Mouse (Mus musculus): Measurements from ENCODE around the gene Ccndbp1. TPM values are rescaled to one million over a fixed set of nuclear protein-coding genes. Genes with fewer than 3 reads are reported as not detected.
"Not testable (repeated sequence)": the region's sequence is repeated elsewhere in the genome, so short reads cannot be mapped to it uniquely, and the experiment has no call there.

Ccndbp1 gene
- total RNA-seq (2021), result 10 to 100 TPM; 45.5 to 46.0 TPM
- long read RNA-seq, experiment 1, transcript Ccndbp1-201 (11 exons, 1,569 nt), result major isoform, 21 of 21 reads
- long read RNA-seq, experiment 1, partial matches to known transcripts, result 0 of 21 reads
- long read RNA-seq, experiment 1, other reads (novel, unspliced or antisense), result 0 of 21 reads
- long read RNA-seq, experiment 2, transcript Ccndbp1-201 (11 exons, 1,569 nt), result major isoform, 53 of 59 reads
- long read RNA-seq, experiment 2, partial matches to known transcripts, result 2 of 59 reads
- long read RNA-seq, experiment 2, other reads (novel, unspliced or antisense), result 4 of 59 reads

- DNase-seq (ENCODE audit: low spot score in 2 of 2), result peak; percentile 87 to 91
Measured at GRCm38 (mm10) chr2:121007925-121008663, at the start of gene Ccndbp1. Ccndbp1 (plus strand) TSS chr2:121008403.

- DNase-seq (ENCODE audit: low spot score in 2 of 2), result no peak
Measured at GRCm38 (mm10) chr2:120959363-120959762, 48.8 kb upstream of the Ccndbp1 start.

DNA sequence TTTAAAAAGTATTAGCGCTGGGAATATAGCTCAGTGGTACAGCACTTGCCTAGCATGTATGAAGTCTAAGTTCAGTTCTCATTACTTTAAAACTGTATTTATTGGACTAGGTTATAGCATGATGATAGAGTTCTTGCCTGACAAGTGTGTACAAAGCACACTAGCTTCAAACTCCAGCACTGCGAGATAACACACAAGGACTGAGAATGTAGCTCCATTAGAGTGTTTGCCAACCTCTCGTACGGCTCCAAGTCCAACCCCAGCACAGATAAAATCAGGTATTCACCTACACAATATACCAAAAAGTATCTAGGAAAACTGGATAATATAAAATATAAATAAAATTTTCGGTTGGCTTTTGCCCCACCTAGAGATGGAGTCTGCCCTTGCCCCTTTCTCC, 48.4 kb upstream of the Ccndbp1 start:
- no peak for DNase-seq (ENCODE audit: low spot score in 2 of 2)

GRCm38 (mm10) chr2:120960261-120960660, 47.9 kb upstream of the Ccndbp1 start:
- no peak for DNase-seq (ENCODE audit: low spot score in 2 of 2)

- DNase-seq (ENCODE audit: low spot score in 2 of 2), result no peak
Measured at GRCm38 (mm10) chr2:120963110-120963509, 45.1 kb upstream of the Ccndbp1 start.

GRCm38 (mm10) chr2:120965486-120965885, 42.7 kb upstream of the Ccndbp1 start:
- DNase-seq (ENCODE audit: low spot score in 2 of 2), result no peak

GRCm38 (mm10) chr2:120970045-120970539, 38.1 kb upstream of the Ccndbp1 start:
- peak; percentile 21 to 39 for DNase-seq (ENCODE audit: low spot score in 2 of 2)

DNA sequence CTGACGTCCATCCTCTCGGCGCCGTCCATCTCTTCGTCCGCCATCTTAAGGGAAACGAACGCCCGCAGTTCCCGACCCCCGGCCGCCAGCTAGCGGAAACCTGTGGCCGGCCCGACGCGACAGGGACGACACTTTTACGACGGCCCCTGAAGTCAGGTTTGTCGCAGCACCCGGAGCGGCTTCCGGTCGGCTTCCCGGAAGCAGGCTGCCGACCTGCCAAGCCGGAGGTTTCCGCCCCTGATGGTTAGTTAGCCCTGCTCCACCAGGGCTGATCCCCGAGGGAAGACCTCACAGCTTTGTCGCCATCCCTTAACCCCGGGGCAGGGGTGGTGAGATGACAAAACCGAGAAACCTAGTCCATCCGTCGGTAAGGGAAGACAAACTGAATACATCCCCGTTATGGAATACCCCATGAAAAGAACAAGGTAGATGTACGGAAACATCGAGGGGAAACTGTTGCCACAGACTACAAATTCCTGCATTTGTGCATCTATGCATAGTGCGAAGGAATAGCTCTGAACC, 37.6 kb upstream of the Ccndbp1 start, which contains the start of gene Ubr1:
Gene Ubr1 (minus strand): TSS at position 157 of the 522 bp plus-strand sequence.
- DNase-seq (ENCODE audit: low spot score in 2 of 2), result peak; percentile 69 to 73

DNA sequence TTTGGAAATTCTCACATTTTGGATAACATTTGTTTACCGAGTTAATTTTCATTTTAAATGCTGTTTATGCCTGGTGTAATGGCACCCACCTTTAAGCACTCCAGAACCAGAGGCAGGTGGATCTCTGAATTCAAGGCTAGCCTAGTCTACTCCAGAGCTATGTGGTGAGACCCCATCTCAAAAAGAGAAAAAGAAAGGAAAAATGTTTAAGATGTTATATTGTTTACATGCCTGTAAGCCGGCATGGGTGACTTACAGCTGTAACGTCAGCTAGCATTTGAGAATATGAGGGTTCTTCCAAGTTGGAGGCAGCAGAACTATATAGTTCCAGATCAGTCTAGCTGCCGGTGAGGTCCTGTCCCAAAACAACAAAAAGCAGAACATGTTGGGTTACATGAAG, 36.4 kb upstream of the Ccndbp1 start:
- no peak for DNase-seq (ENCODE audit: low spot score in 2 of 2)

DNA sequence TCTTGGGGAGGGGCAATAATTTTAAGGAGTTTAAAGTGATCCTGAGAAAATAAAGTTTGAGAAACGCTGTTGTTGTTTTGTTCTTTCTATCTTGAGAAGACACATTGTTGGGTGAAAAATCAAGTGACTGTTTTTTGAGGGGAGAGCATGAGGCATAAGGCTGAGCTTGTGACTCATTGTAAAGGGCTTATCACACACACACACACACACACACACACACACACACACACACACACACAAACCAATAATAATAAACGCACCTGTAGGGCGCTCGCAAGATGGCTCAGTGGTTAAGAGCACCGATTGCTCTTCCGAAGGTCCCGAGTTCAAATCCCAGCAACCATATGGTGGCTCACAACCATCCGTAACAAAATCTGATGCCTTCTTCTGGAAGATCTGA, 35.9 kb upstream of the Ccndbp1 start:
- not testable (repeated sequence) for DNase-seq (ENCODE audit: low spot score in 2 of 2)

DNA sequence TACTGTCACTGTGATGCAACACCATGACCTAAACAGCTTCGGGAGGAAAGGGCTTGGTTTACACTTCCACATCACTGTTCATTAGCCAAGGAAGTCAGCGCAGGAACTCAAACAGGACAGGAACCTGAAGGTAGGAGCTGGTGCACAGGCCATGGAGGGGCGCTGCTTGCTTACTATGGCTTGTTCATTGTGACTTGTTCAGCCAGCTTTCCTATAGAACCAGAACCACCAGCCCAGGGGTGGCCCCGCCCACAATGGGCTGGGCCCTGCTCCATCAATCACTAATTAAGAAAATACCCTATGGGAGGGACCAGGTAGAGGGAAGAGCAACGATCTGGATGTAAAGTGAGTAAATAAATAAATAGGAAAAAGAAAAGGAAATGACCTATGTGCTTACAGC, 35.2 kb upstream of the Ccndbp1 start:
- no peak for DNase-seq (ENCODE audit: low spot score in 2 of 2)

DNA sequence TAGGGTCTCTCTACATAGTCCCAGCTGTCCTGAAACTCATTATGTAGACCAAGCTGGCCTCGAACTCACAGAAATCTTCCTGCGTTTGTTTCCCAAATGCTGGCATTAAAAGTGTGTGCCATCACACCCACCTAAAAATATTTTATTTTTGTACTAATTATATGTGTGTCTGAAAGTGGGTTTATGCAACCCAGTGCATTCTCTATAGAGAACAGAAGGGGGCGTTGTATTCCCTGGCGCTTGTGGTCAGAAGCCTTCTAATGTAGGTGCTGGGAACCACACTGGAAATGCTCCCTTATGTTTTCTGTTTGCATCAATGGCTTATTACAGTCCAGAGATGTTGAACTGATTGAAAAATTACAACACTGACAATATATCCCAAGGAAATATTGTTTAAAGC, 31.9 kb upstream of the Ccndbp1 start:
- DNase-seq (ENCODE audit: low spot score in 2 of 2), result no peak

DNA sequence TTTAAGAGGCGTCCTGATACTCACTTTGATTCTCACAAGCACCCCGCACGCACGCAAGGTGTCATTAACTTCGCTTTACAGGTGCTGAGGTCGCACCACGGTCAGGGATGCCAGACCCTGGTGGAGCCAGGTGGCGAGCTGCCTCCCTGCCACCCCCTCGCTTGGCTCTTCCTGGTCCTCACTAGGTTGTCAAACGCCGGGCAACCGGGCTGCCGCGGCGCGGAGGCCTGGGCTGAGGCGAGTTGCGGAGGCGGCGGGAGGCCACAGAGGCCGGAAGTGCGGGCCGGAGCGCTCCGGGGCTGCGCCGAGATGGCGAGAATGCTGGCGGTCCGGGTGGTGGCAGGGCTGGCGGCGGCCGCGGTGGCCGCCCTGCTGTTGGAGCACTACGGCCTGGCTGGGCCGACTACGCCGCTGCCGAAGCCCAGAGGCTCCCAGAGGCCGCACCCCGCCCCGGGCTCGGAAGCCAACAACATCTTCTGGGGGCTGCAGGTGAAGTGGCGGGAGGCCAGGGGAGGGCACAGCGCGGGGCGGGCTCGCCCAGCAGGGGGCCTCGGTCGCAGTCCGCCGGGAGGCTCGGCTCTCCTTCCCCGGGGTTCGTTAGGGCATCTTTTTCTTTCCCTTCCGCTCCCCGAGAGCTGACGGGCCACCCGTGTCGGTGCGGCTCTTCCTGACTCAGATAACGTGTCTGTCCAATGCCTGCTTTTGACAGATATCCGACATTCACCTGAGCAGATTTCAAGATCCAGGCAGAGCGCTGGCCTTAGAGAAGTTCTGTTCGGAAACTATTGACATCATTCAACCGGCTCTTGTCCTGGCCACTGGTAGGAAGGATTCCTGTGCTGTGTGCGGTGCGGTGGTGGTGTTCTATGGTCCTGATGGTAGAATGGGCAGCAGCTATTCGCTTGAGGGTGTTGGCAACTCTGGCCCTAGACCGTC, 30.9 kb upstream of the Ccndbp1 start, which contains the start of gene Tmem62:
Gene Tmem62 (plus strand): TSS at position 28 of the 936 bp plus-strand sequence.
- DNase-seq (ENCODE audit: low spot score in 2 of 2), result peak; percentile 74 to 77

GRCm38 (mm10) chr2:120977926-120978692, 30.1 kb upstream of the Ccndbp1 start:
- no peak for DNase-seq (ENCODE audit: low spot score in 2 of 2)

GRCm38 (mm10) chr2:120978693-120979037, 29.5 kb upstream of the Ccndbp1 start:
- no peak for DNase-seq (ENCODE audit: low spot score in 2 of 2)

DNA sequence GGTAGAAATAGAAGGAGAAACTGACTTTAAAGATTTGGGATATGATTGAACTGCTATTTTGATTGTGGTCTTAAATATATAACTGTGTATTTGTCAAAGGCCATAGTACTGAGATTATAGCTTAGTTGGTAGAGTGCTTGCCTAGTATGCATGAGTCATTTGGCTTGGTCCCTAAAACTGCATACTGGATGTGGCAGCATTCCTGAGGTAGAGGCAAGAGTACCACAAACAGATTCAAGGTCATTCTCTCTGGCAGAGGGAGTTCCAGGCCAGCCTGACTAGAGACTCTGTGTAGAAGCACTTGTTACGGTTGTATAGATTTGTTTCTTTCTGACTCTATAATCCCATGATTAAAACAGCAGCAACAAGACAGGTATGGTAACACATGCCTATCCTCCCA, 28.4 kb upstream of the Ccndbp1 start:
- DNase-seq (ENCODE audit: low spot score in 2 of 2), result no peak

DNA sequence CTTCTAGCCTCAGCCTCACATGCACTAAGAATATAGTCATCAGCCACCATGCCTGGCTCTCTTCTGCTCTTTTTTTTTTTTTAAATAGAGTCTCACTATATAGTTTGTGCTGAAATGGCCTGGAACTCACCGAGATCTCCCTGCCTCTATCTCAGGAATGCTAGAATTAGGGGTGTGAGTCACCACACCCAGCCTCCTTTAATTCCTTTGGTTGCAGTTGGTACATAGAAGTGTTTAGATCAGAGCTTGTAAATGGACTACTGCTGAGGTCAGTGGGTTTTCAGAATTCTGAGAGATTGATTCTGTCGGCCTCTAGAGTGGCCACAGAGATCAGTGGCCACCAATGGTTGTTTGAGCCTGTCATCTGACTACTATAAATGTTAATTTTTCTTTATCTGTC, 27.3 kb upstream of the Ccndbp1 start:
- no peak for DNase-seq (ENCODE audit: low spot score in 2 of 2)

DNA sequence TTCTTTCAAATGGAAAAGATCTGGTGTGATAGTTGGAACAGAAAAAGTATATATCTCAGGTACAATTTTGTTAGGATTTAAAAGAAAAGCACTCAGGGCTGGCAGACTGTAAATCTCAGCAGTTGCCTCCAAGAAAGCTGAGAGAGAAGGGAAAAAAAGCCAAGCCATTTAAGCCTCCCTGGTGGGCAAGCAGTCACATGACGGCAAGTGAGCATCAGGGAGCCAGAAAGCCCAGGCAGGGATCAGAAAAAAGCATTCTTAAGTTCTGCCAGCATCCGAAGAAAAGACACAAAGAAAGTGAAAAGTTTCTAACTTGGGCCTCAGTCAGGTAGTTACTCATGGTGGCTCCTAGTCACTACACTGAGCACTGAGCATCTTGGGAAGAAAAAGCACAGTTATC, 24.6 kb upstream of the Ccndbp1 start:
- DNase-seq (ENCODE audit: low spot score in 2 of 2), result no peak

DNA sequence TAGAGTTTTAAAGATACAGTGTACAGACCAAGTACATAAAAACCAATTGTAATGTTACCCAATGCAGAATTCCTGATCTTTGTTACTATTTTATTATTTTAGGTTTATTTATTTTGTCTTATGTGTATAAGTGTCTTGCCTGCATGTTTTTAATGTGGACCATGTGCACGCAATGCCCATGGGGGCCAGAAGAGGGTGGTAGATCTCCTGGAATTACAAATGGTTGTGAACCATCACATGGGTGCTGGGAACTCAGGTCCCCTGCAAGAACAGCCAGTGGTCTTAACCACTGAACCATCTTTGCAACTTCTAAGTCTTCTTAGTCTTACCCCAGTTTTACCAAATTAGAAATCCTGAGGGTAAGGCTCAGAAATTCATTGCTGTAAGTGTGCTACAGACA, 23.0 kb upstream of the Ccndbp1 start:
- DNase-seq (ENCODE audit: low spot score in 2 of 2), result no peak

DNA sequence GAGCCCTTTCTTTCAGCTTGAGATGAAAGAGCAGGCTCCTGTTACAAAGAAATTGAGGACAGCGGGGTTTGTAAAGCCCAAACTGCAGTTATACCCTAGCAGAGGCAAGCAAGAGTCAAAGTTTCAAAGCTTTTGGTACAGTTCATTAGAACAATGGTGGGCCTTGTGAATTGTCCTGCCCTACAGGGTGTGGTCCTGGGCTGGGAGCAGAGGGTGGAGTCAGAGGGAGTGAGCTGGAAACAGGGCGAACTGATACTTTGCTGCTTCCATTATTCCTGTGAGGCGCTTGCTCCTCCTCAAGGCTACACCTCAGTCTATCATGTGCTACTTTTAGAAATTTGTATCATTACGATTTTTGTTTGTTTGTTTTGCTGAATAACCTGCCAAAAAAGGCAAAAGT, 17.0 kb upstream of the Ccndbp1 start:
- no peak for DNase-seq (ENCODE audit: low spot score in 2 of 2)
